Mouse (Mus musculus) kidney, embryonic 14.5 days (tissue): ENCODE measurements around the gene St14. TPM values are rescaled to one million over a fixed set of nuclear protein-coding genes. Genes with fewer than 3 reads are reported as not detected.

Source experiments
- ATAC-seq: fragments of 200-750 bp; cut with Nextera tagmentation; 2 replicates; pipeline ENCODE4 v1.8.0; 2017; ENCODE audit warnings: moderate number of reproducible peaks, mild to moderate bottlenecking, moderate TSS enrichment, moderate library complexity; ENCODE audit not compliant: low FRiP score, low TSS enrichment
- H3K27ac ChIP-seq: fragments of 300-500 bp; sonication (generic); 2 replicates; pipeline ENCODE4 v1.5.1; 2014; ENCODE audit warnings: low read depth, mild to moderate bottlenecking, low read length, moderate library complexity, mixed read lengths
- H3K27me3 ChIP-seq: fragments of 300-500 bp; sonication (generic); 2 replicates; pipeline ENCODE4 v1.6.1; 2014; ENCODE audit warnings: mild to moderate bottlenecking, low read length; ENCODE audit not compliant: control insufficient read depth, insufficient read depth
- H3K36me3 ChIP-seq: fragments of 300-500 bp; sonication (generic); 2 replicates; pipeline ENCODE4 v1.6.1; 2014; ENCODE audit warnings: low read length, mixed read lengths; ENCODE audit not compliant: control insufficient read depth, insufficient read depth
- H3K4me1 ChIP-seq: fragments of 300-500 bp; sonication (generic); 2 replicates; pipeline ENCODE4 v1.6.1; 2014; ENCODE audit warnings: low read length, mixed read lengths; ENCODE audit not compliant: control insufficient read depth, insufficient read depth
- H3K4me2 ChIP-seq: fragments of 300-500 bp; sonication (generic); replicated peaks from 2 replicates; pipeline ENCODE4 v1.6.1; 2014; ENCODE audit warnings: low read depth, mild to moderate bottlenecking, low read length
- H3K4me3 ChIP-seq: fragments of 300-500 bp; sonication (generic); 2 replicates; pipeline ENCODE4 v1.5.1; 2014; ENCODE audit warnings: mild to moderate bottlenecking, low read length
- H3K9ac ChIP-seq: fragments of 300-500 bp; sonication (generic); 2 replicates; pipeline ENCODE4 v1.6.1; 2014; ENCODE audit warnings: low read depth, mild to moderate bottlenecking, low read length, moderate library complexity
- H3K9me3 ChIP-seq: fragments of 300-500 bp; sonication (generic); 2 replicates; pipeline ENCODE4 v1.6.1; 2016; ENCODE audit warnings: low read length; ENCODE audit not compliant: control insufficient read depth
- WGBS: fragments of 180-500 bp; shearing (Covaris S2); extraction: QIAGEN DNeasy Blood & Tissue Kit; methylation state at CpG from one replicate; pipeline ENCODE4 v1.1.7; 2014; 5-methylcytosine and 5-hydroxymethylcytosine counted together
- polyA plus RNA-seq: library from polyadenylated mRNA; unstranded; fragments of >200 nt; fragmentation: Nextera tagmentation; extraction: Ambion mirVana; gene quantifications from 2 replicates; pipeline ENCODE4 v1.2.1, GENCODE M21; 2014

The St14 gene
- polyA plus RNA-seq, 1 experiment from 2014 or later: 28.0 TPM

GRCm38 (mm10) chr9:31092111-31092832 lies 39.4 kb downstream of the St14 start:
- H3K27me3 ChIP-seq: no peaks in the 10 kb centered on the region
- H3K4me2 ChIP-seq: no peak overlapping the region
- H3K9me3 ChIP-seq: no peaks in the 10 kb centered on the region
- H3K9ac ChIP-seq: no peak overlapping the region
- ATAC-seq: no peak
- no peak overlapping the region for H3K4me3 ChIP-seq
- no peaks in the 10 kb centered on the region for H3K4me1 ChIP-seq
- no peaks in the 10 kb centered on the region for H3K36me3 ChIP-seq
- 91% methylated on average over 18 of the region's 18 CpGs for WGBS
- H3K27ac ChIP-seq: no peak overlapping the region

- H3K27ac ChIP-seq: no peak overlapping the region
- WGBS: 95% methylated on average over 10 of the region's 10 CpGs
- H3K9me3 ChIP-seq: no peaks in the 10 kb centered on the region
- H3K36me3 ChIP-seq: no peaks in the 10 kb centered on the region
- H3K9ac ChIP-seq: no peak overlapping the region
- H3K4me1 ChIP-seq: no peaks in the 10 kb centered on the region
- H3K4me2 ChIP-seq: no peak overlapping the region
- ATAC-seq: no peak
- no peaks in the 10 kb centered on the region for H3K27me3 ChIP-seq
- no peak overlapping the region for H3K4me3 ChIP-seq
Observed at GRCm38 (mm10) chr9:31091162-31091581, 40.5 kb downstream of the St14 start.

- H3K4me3 ChIP-seq: no peak overlapping the region
- ATAC-seq: no peak
- no peak overlapping the region for H3K9ac ChIP-seq
- H3K27ac ChIP-seq: no peak overlapping the region
- no peaks in the 10 kb centered on the region for H3K4me1 ChIP-seq
- no peaks in the 10 kb centered on the region for H3K36me3 ChIP-seq
- WGBS: 79% methylated on average over 29 of the region's 29 CpGs
- H3K9me3 ChIP-seq: no peaks in the 10 kb centered on the region
- H3K4me2 ChIP-seq: no peak overlapping the region
- H3K27me3 ChIP-seq: no peaks in the 10 kb centered on the region
Observed at GRCm38 (mm10) chr9:31090081-31091023, 41.3 kb downstream of the St14 start.

GRCm38 (mm10) chr9:31089541-31089940 lies 42.1 kb downstream of the St14 start:
- no peak for ATAC-seq
- no peak overlapping the region for H3K4me2 ChIP-seq

GRCm38 (mm10) chr9:31088883-31089282 lies 42.8 kb downstream of the St14 start:
- H3K27me3 ChIP-seq: no peaks in the 10 kb centered on the region
- H3K27ac ChIP-seq: no peak overlapping the region
- H3K4me2 ChIP-seq: no peak overlapping the region
- ATAC-seq: no peak
- H3K36me3 ChIP-seq: no peaks in the 10 kb centered on the region
- 79% methylated on average over 4 of the region's 4 CpGs for WGBS
- no peaks in the 10 kb centered on the region for H3K9me3 ChIP-seq
- H3K4me3 ChIP-seq: no peak overlapping the region
- no peak overlapping the region for H3K9ac ChIP-seq
- H3K4me1 ChIP-seq: no peaks in the 10 kb centered on the region

More at GRCm38 (mm10) chr9:31089541-31089940, 42.1 kb downstream of the St14 start:
- no peak overlapping the region for H3K4me3 ChIP-seq
- H3K9ac ChIP-seq: no peak overlapping the region
- no peaks in the 10 kb centered on the region for H3K9me3 ChIP-seq
- H3K27me3 ChIP-seq: no peaks in the 10 kb centered on the region
- no peak overlapping the region for H3K27ac ChIP-seq
- no peaks in the 10 kb centered on the region for H3K4me1 ChIP-seq
- WGBS: 82% methylated on average over 9 of the region's 9 CpGs
- no peaks in the 10 kb centered on the region for H3K36me3 ChIP-seq

- H3K4me2 ChIP-seq: no peak overlapping the region
- H3K27me3 ChIP-seq: no peaks in the 10 kb centered on the region
- no peaks in the 10 kb centered on the region for H3K4me1 ChIP-seq
- no peak overlapping the region for H3K27ac ChIP-seq
- H3K9me3 ChIP-seq: no peaks in the 10 kb centered on the region
- H3K4me3 ChIP-seq: no peak overlapping the region
- ATAC-seq: no peak
- no peaks in the 10 kb centered on the region for H3K36me3 ChIP-seq
- H3K9ac ChIP-seq: no peak overlapping the region
- 82% methylated on average over 3 of the region's 3 CpGs for WGBS
Observed at GRCm38 (mm10) chr9:31088116-31088515, 43.5 kb downstream of the St14 start.

GRCm38 (mm10) chr9:31087466-31087865 lies 44.2 kb downstream of the St14 start:
- no peak for ATAC-seq
- H3K4me2 ChIP-seq: no peak overlapping the region
- H3K27me3 ChIP-seq: no peaks in the 10 kb centered on the region
- no peak overlapping the region for H3K4me3 ChIP-seq
- no peak overlapping the region for H3K9ac ChIP-seq
- no peaks in the 10 kb centered on the region for H3K4me1 ChIP-seq
- no peaks in the 10 kb centered on the region for H3K36me3 ChIP-seq
- H3K9me3 ChIP-seq: no peaks in the 10 kb centered on the region
- no peak overlapping the region for H3K27ac ChIP-seq
- WGBS: 86% methylated on average over 4 of the region's 4 CpGs

GRCm38 (mm10) chr9:31086754-31087145 lies 44.9 kb downstream of the St14 start:
- no peak for ATAC-seq
- Histone ChIP-seq H3K27me3 (no peaks in the 10 kb centered on the region), H3K36me3 (no peaks in the 10 kb centered on the region), H3K4me1 (no peaks in the 10 kb centered on the region), H3K9me3 (no peaks in the 10 kb centered on the region), H3K27ac (no peak overlapping the region), H3K4me2 (no peak overlapping the region), H3K4me3 (no peak overlapping the region), H3K9ac (no peak overlapping the region)
- WGBS: 81% methylated on average over 7 of the region's 7 CpGs
